Mouse (Mus musculus) testis, postnatal 14 days (tissue): ENCODE data around the gene Plekhg1.

ENCODE experiments used
- DNase-seq: peaks from one replicate; pipeline ENCODE4 v3.0.0; 2021; ENCODE audit warnings: low spot score

The Plekhg1 gene

GRCm38 (mm10) chr10:3741791-3742190 is 1.6 kb downstream of the Plekhg1 start:
- DNase-seq = no peak

- no peak for DNase-seq
These were observed 2.9 kb downstream of the Plekhg1 start for GRCm38 (mm10) chr10:3743069-3743468.

- DNase-seq = no peak
These were observed 3.7 kb downstream of the Plekhg1 start for GRCm38 (mm10) chr10:3743826-3744225.

- no peak for DNase-seq
These were observed 6.8 kb downstream of the Plekhg1 start for GRCm38 (mm10) chr10:3746794-3747518.

- no peak for DNase-seq
These were observed 9.4 kb downstream of the Plekhg1 start for GRCm38 (mm10) chr10:3749580-3749979.

- DNase-seq = no peak
These were observed 21.8 kb downstream of the Plekhg1 start for GRCm38 (mm10) chr10:3761992-3762391.

- DNase-seq = no peak
These were observed 23.0 kb downstream of the Plekhg1 start for GRCm38 (mm10) chr10:3763199-3763598.

- peak; percentile 20 for DNase-seq
These were observed 29.0 kb downstream of the Plekhg1 start for GRCm38 (mm10) chr10:3769131-3769530.

- DNase-seq = no peak
These were observed 34.2 kb downstream of the Plekhg1 start for GRCm38 (mm10) chr10:3774330-3774729.

- no peak for DNase-seq
These were observed 36.6 kb downstream of the Plekhg1 start for GRCm38 (mm10) chr10:3776761-3777160.

GRCm38 (mm10) chr10:3785362-3785761 is 45.2 kb downstream of the Plekhg1 start:
- DNase-seq = no peak

- DNase-seq = no peak
These were observed 46.4 kb downstream of the Plekhg1 start for GRCm38 (mm10) chr10:3786531-3786930.

GRCm38 (mm10) chr10:3787006-3787405 is 46.8 kb downstream of the Plekhg1 start:
- DNase-seq = no peak

- no peak for DNase-seq
These were observed 53.7 kb downstream of the Plekhg1 start for GRCm38 (mm10) chr10:3793825-3794224.

- no peak for DNase-seq
These were observed 59.3 kb downstream of the Plekhg1 start for GRCm38 (mm10) chr10:3799455-3799854.

- DNase-seq = no peak
These were observed 61.1 kb downstream of the Plekhg1 start for GRCm38 (mm10) chr10:3801254-3801653.

- DNase-seq = peak; percentile 16
These were observed 65.2 kb downstream of the Plekhg1 start for GRCm38 (mm10) chr10:3805334-3805733.

- DNase-seq = no peak
These were observed 67.8 kb downstream of the Plekhg1 start for GRCm38 (mm10) chr10:3807980-3808379.

GRCm38 (mm10) chr10:3810476-3811273 is 70.5 kb downstream of the Plekhg1 start:
- peak; percentile 84 for DNase-seq

GRCm38 (mm10) chr10:3818940-3819701 is 79.0 kb downstream of the Plekhg1 start:
- DNase-seq = no peak

GRCm38 (mm10) chr10:3823826-3824225 is 83.7 kb downstream of the Plekhg1 start:
- DNase-seq = no peak

- DNase-seq = no peak
These were observed 85.9 kb downstream of the Plekhg1 start for GRCm38 (mm10) chr10:3826043-3826442.

GRCm38 (mm10) chr10:3827368-3827767 is 87.2 kb downstream of the Plekhg1 start:
- no peak for DNase-seq
